Mouse (Mus musculus) B cell, adult 62 days (primary cell): Measurements from ENCODE around the gene Vmn1r24. TPM values are rescaled to one million over a fixed set of nuclear protein-coding genes. Genes with fewer than 3 reads are reported as not detected.

Source experiments
- total RNA-seq: library from RNA; stranded (reverse); gene quantifications from 4 replicates; pipeline ENCODE4 v1.2.4, GENCODE M21; 2023

Vmn1r24 gene
- not detected in 4 replicates for total RNA-seq

GRCm38 (mm10) chr6:57961403-57961802, at the start of gene Vmn1r24:
Gene Vmn1r24 (minus strand): TSS chr6:57961503.

GRCm38 (mm10) chr6:57980710-57981109, 19.4 kb upstream of the Vmn1r24 start, which contains the start of gene Vmn1r25:
Gene Vmn1r25 (minus strand): TSS chr6:57980810.

GRCm38 (mm10) chr6:57926738-57927137, 34.6 kb downstream of the Vmn1r24 start, which contains the start of gene Vmn1r23:
Gene Vmn1r23 (minus strand): TSS chr6:57926838.

GRCm38 (mm10) chr6:57907928-57908327, 53.4 kb downstream of the Vmn1r24 start, which contains the start of gene Vmn1r22:
Gene Vmn1r22 (minus strand): TSS chr6:57908028.

Other genes starting within 250 kb of the Vmn1r24 start
- 9.8 to 15.6 TPM (median 14.3 TPM) in 4 replicates for gene Vopp1, start 136.3 kb downstream of the Vmn1r24 start, total RNA-seq
- gene Vmn1r21, start 111.2 kb downstream of the Vmn1r24 start, total RNA-seq, result not detected in 4 replicates
- not detected in 4 replicates for gene Vmn1r22, start 53.5 kb downstream of the Vmn1r24 start, total RNA-seq
- gene Vmn1r23, start 34.7 kb downstream of the Vmn1r24 start, total RNA-seq, result not detected in 4 replicates
- gene Vmn1r25, start 19.3 kb upstream of the Vmn1r24 start, total RNA-seq, result not detected in 4 replicates
- not detected in 4 replicates for gene Vmn1r26, start 53.7 kb upstream of the Vmn1r24 start, total RNA-seq